Mouse (Mus musculus): ENCODE data around the gene A830018L16Rik. TPM values are rescaled to one million over a fixed set of nuclear protein-coding genes. Genes with fewer than 3 reads are reported as not detected.
"Not testable (repeated sequence)": the region's sequence is repeated elsewhere in the genome, so short reads cannot be mapped to it uniquely, and the experiment has no call there.

The A830018L16Rik gene
- polyA plus RNA-seq, 1 experiment from 2014 or later: 0.64 TPM

- Histone ChIP-seq H3K9ac (no peak overlapping the region), H3K4me2 (no peak overlapping the region), H3K4me3 (ENCODE audit: low read depth, low read length) (no peak overlapping the region), H3K9me3 (ENCODE audit: low read depth, low read length) (no peaks in the 10 kb centered on the region), H3K27me3 (ENCODE audit: insufficient read depth, low read length) (no peaks in the 10 kb centered on the region), H3K27ac (ENCODE audit: low read depth) (no peak overlapping the region), H3K4me1 (ENCODE audit: insufficient read depth) (no peaks in the 10 kb centered on the region), H3K36me3 (ENCODE audit: insufficient read depth) (no peaks in the 10 kb centered on the region)
- peak; percentile 69 for DNase-seq
- WGBS: 33% methylated on average over 4 of the region's 4 CpGs
- TF ChIP-seq CTCF (IDR thresholded peaks at IDR 0.05; ENCODE audit: low read depth): no peak
- peak; percentile 75 for ATAC-seq (ENCODE audit: insufficient read depth)
These were observed 586.7 kb downstream of the A830018L16Rik start for GRCm38 (mm10) chr1:12000557-12000956.

- H3K4me1 ChIP-seq (ENCODE audit: insufficient read depth): no peaks in the 10 kb centered on the region
- DNase-seq: peak; percentile 80
- H3K4me3 ChIP-seq (ENCODE audit: low read depth, low read length): no peak overlapping the region
- H3K27ac ChIP-seq (ENCODE audit: low read depth): peak overlapping the region; percentile 58; the same call in 1 of the 2 replicates
- no peaks in the 10 kb centered on the region for H3K27me3 ChIP-seq (ENCODE audit: insufficient read depth, low read length)
- WGBS: 16% methylated on average over 2 of the region's 2 CpGs
- no peak overlapping the region for H3K4me2 ChIP-seq
- H3K9me3 ChIP-seq (ENCODE audit: low read depth, low read length): no peaks in the 10 kb centered on the region
- ATAC-seq (ENCODE audit: insufficient read depth): peak; percentile 92
- no peak overlapping the region for H3K9ac ChIP-seq
- no peaks in the 10 kb centered on the region for H3K36me3 ChIP-seq (ENCODE audit: insufficient read depth)
- no peak for TF ChIP-seq CTCF (IDR thresholded peaks at IDR 0.05; ENCODE audit: low read depth)
These were observed 595.1 kb downstream of the A830018L16Rik start for GRCm38 (mm10) chr1:12008789-12009550.

DNA sequence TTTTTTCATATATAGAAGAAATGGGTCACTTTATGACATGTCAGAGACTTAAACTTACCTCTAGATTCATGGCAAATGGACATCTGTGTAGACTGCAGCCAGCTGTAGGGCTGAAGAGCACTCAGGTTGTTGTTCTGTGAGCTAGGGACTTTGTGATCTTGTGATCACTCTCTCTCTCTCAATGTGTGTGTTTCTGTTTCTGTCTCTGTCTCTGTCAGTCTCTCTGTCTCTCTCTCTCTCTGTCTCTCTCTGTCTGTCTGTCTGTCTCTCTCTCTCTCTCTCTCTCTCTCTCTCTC lies 595.6 kb downstream of the A830018L16Rik start:
- H3K27me3 ChIP-seq (ENCODE audit: insufficient read depth, low read length): no peaks in the 10 kb centered on the region
- H3K27ac ChIP-seq (ENCODE audit: low read depth): peak overlapping the region; percentile 58; the same call in 1 of the 2 replicates
- ATAC-seq (ENCODE audit: insufficient read depth): peak; percentile 38; the same call in 1 of the 2 replicates
- no peak for TF ChIP-seq CTCF (IDR thresholded peaks at IDR 0.05; ENCODE audit: low read depth)
- no peak for DNase-seq
- no peak overlapping the region for H3K4me3 ChIP-seq (ENCODE audit: low read depth, low read length)
- H3K4me2 ChIP-seq: no peak overlapping the region
- H3K9me3 ChIP-seq (ENCODE audit: low read depth, low read length): no peaks in the 10 kb centered on the region
- H3K4me1 ChIP-seq (ENCODE audit: insufficient read depth): no peaks in the 10 kb centered on the region
- H3K9ac ChIP-seq: no peak overlapping the region
- H3K36me3 ChIP-seq (ENCODE audit: insufficient read depth): no peaks in the 10 kb centered on the region

DNA sequence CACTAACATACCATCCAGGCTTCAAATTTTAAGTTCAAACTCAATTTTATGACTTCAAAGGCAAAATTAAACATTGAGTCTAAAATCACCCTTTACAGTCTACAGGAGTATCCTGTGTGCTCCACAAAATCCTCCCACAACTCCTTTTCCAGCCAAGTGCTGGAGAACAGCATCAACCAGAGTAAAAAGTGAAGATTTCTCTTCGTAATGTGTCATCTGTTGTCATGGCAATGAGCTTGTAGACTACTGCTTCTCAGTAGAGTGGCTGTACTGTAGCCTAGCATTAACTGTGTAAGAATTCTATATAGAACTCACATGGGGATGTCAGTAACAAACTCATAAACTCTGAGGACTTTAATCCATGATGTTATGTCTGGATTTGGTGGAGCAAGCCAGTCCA lies 596.7 kb downstream of the A830018L16Rik start:
- Histone ChIP-seq H3K4me1 (ENCODE audit: insufficient read depth) (no peaks in the 10 kb centered on the region), H3K4me2 (no peak overlapping the region), H3K36me3 (ENCODE audit: insufficient read depth) (no peaks in the 10 kb centered on the region), H3K4me3 (ENCODE audit: low read depth, low read length) (no peak overlapping the region), H3K27me3 (ENCODE audit: insufficient read depth, low read length) (no peaks in the 10 kb centered on the region), H3K9ac (no peak overlapping the region), H3K9me3 (ENCODE audit: low read depth, low read length) (no peaks in the 10 kb centered on the region), H3K27ac (ENCODE audit: low read depth) (no peak overlapping the region)
- no peak for ATAC-seq (ENCODE audit: insufficient read depth)
- 94% methylated on average over 1 of the region's 1 CpGs for WGBS
- TF ChIP-seq CTCF (IDR thresholded peaks at IDR 0.05; ENCODE audit: low read depth): no peak
- DNase-seq: no peak

DNA sequence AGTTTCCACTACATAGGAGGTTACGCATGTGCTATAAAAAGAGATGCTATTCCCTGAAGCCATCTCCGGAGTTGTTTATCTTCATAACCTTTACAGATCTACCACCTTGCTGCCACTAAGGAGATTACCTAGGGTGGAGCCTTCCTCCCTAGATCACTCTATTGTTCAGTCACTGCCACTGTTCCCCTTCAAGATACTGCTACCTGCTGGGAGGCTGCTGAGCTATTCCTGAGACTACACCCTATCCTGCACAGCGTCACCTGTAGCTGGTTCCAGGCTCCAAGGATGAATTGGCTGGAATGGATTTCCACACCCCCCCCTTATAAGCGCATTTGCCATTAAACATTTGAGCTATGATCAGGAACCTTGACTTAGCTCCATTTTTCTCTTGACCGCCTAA lies 606.7 kb downstream of the A830018L16Rik start:
- H3K27ac ChIP-seq (ENCODE audit: low read depth); DNase-seq; H3K36me3 ChIP-seq (ENCODE audit: insufficient read depth); ATAC-seq (ENCODE audit: insufficient read depth); H3K27me3 ChIP-seq (ENCODE audit: insufficient read depth, low read length); H3K9ac ChIP-seq; H3K4me1 ChIP-seq (ENCODE audit: insufficient read depth); H3K9me3 ChIP-seq (ENCODE audit: low read depth, low read length); H3K4me3 ChIP-seq (ENCODE audit: low read depth, low read length); H3K4me2 ChIP-seq: not testable (repeated sequence)
- 85% methylated on average over 5 of the region's 5 CpGs for WGBS

All from lung, embryonic 14.5 days (tissue).